Mouse (Mus musculus): Measurements from ENCODE around the gene Fbxl19. TPM values are rescaled to one million over a fixed set of nuclear protein-coding genes. Genes with fewer than 3 reads are reported as not detected.

Fbxl19 gene
- total and polyA plus RNA-seq, 3 experiments, result 22.4 to 31.7 (median 28.2) TPM

- no peak for TF ChIP-seq GABPA (IDR thresholded peaks at IDR 0.05; ENCODE audit: insufficient replicate concordance, low read depth, low read length)
These were observed 22.7 kb downstream of the Fbxl19 start (continued) for GRCm38 (mm10) chr7:127766851-127767609.

GRCm38 (mm10) chr7:127767671-127768345, 23.5 kb downstream of the Fbxl19 start:
- Histone ChIP-seq H3K4me1 (ENCODE audit: control insufficient read depth in 1 of 2, insufficient read depth in 2 of 2) (peaks cover 0 to 57% of the 10 kb centered on the region in 2 experiments; a peak in 3 of 4 replicates), H3K79me2 (replicated peaks; ENCODE audit: control insufficient read depth, extremely low read depth, insufficient read depth, poor library complexity, severe bottlenecking) (peaks cover 14% of the 10 kb centered on the region), H3K9ac (ENCODE audit: insufficient read depth, low read depth) (no peak overlapping the region), H3K27me3 (replicated peaks) (no peaks in the 10 kb centered on the region), H3K27ac (ENCODE audit: insufficient read depth, low read depth) (no peak overlapping the region), H3K9me3 (replicated peaks; ENCODE audit: low read length) (no peaks in the 10 kb centered on the region), H3K4me2 (ENCODE audit: insufficient read depth, low read depth, poor library complexity, severe bottlenecking) (no peak overlapping the region), H3K4me3 (replicated peaks in 1 of 3; ENCODE audit: low read depth in 2 of 3, low read length in 2 of 3, poor library complexity in 1 of 3) (no peak overlapping the region), H3K36me3 (replicated peaks in 1 of 2; ENCODE audit: control insufficient read depth in 1 of 2, insufficient read depth in 1 of 2, low read length in 1 of 2) (peaks cover 27 to 49% of the 10 kb centered on the region in 2 experiments)
- dilution Hi-C loops (cut with MboI; ENCODE audit: extremely low pct_ligation_motif_present, extremely low pct_unique_long_range_greater_than_20kb, low sequenced_read_pairs) (no loop called here), in situ Hi-C loops (cut with MboI; ENCODE audit: low pct_ligation_motif_present, low pct_unique_long_range_greater_than_20kb, low sequenced_read_pairs) (loop anchor here (25.0 kb wide), 1 partner anchor 406 kb away; no protein-coding TSS in a partner anchor)
- DNase-seq (ENCODE audit: extremely low read depth), result no peak
- TF ChIP-seq ZKSCAN1 (IDR thresholded peaks at IDR 0.05; ENCODE audit: borderline replicate concordance, low read depth, low read length), result no peak
- no peak for TF ChIP-seq KAT2A (IDR thresholded peaks at IDR 0.05; ENCODE audit: insufficient replicate concordance, low read length)
- TF ChIP-seq E2F4 (IDR thresholded peaks at IDR 0.05; ENCODE audit: insufficient replicate concordance, low read depth, low read length), result no peak
- no peak for TF ChIP-seq TCF12 (IDR thresholded peaks at IDR 0.05; ENCODE audit: low read depth, low read length)
- TF ChIP-seq SMC3 (IDR thresholded peaks at IDR 0.05; ENCODE audit: low read depth, low read length), result no peak
- TF ChIP-seq GABPA (IDR thresholded peaks at IDR 0.05; ENCODE audit: insufficient replicate concordance, low read depth, low read length), result no peak

GRCm38 (mm10) chr7:127768346-127768996, 24.1 kb downstream of the Fbxl19 start:
- Histone ChIP-seq H3K79me2 (replicated peaks; ENCODE audit: control insufficient read depth, extremely low read depth, insufficient read depth, poor library complexity, severe bottlenecking) (peaks cover 14% of the 10 kb centered on the region), H3K27me3 (replicated peaks) (no peaks in the 10 kb centered on the region), H3K4me3 (replicated peaks in 1 of 3; ENCODE audit: low read depth in 2 of 3, low read length in 2 of 3, poor library complexity in 1 of 3) (no peak overlapping the region), H3K9ac (ENCODE audit: insufficient read depth, low read depth) (no peak overlapping the region), H3K9me3 (replicated peaks; ENCODE audit: low read length) (no peaks in the 10 kb centered on the region), H3K4me2 (ENCODE audit: insufficient read depth, low read depth, poor library complexity, severe bottlenecking) (no peak overlapping the region), H3K36me3 (replicated peaks in 1 of 2; ENCODE audit: control insufficient read depth in 1 of 2, insufficient read depth in 1 of 2, low read length in 1 of 2) (peaks cover 23 to 46% of the 10 kb centered on the region in 2 experiments), H3K27ac (ENCODE audit: insufficient read depth, low read depth) (no peak overlapping the region), H3K4me1 (ENCODE audit: control insufficient read depth in 1 of 2, insufficient read depth in 2 of 2) (peaks cover 2 to 60% of the 10 kb centered on the region in 2 experiments)
- no peak for DNase-seq (ENCODE audit: extremely low read depth)
- in situ Hi-C loops (cut with MboI; ENCODE audit: low pct_ligation_motif_present, low pct_unique_long_range_greater_than_20kb, low sequenced_read_pairs), result loop anchor here (25.0 kb wide), 1 partner anchor 406 kb away; no protein-coding TSS in a partner anchor
- TF ChIP-seq SMC3 (IDR thresholded peaks at IDR 0.05; ENCODE audit: low read depth, low read length) (peak; percentile 58), RAD21 (IDR thresholded peaks at IDR 0.05; ENCODE audit: low read depth, low read length) (peak; percentile 54), MAZ (IDR thresholded peaks at IDR 0.05; ENCODE audit: low read depth, low read length) (0 out of 2 replicates have a peak, but pooled peaks have one; percentile 51), CHD2 (IDR thresholded peaks at IDR 0.05; ENCODE audit: low read length) (peak; percentile 44; the same call in 1 of the 2 replicates), POLR2AphosphoS2 (IDR thresholded peaks at IDR 0.05; ENCODE audit: low read depth, low read length) (no peak), CTCF (conservative IDR thresholded peaks at IDR 0.05 in 1 of 2, IDR thresholded peaks at IDR 0.05 in 1 of 2; ENCODE audit: low read depth in 2 of 2, low read length in 2 of 2) (peak in 1 of 2 experiments; percentile 65; a peak in 2 of 4 replicates), SIN3A (IDR thresholded peaks at IDR 0.05; ENCODE audit: low read length) (no peak), IRF4 (IDR thresholded peaks at IDR 0.05; ENCODE audit: low read depth, low read length) (0 out of 2 replicates have a peak, but pooled peaks have one; percentile 30)
- dilution Hi-C loops (cut with MboI; ENCODE audit: extremely low pct_ligation_motif_present, extremely low pct_unique_long_range_greater_than_20kb, low sequenced_read_pairs), result no loop called here

Data from CH12.LX (cell line).